Mouse (Mus musculus) small intestine, adult 2 months (tissue): ENCODE results near the gene Nip7.

Experiments used
- CTCF ChIP-seq: fragments of 200-500 bp; IDR thresholded peaks from 2 replicates; pipeline ENCODE4 v1.5.1; 2012; ENCODE audit warnings: low read depth, mild to moderate bottlenecking, control low read depth, inconsistent platforms, low read length, moderate library complexity, mixed read lengths; ENCODE audit not compliant: insufficient replicate concordance, insufficient read length; ENCODE audit errors: extremely low read depth
- POLR2A ChIP-seq: fragments of 200-500 bp; IDR thresholded peaks from 2 replicates; pipeline ENCODE4 v1.6.1; 2012; ENCODE audit warnings: low read depth, mild to moderate bottlenecking, control low read depth, inconsistent platforms, low read length, moderate library complexity

DNA sequence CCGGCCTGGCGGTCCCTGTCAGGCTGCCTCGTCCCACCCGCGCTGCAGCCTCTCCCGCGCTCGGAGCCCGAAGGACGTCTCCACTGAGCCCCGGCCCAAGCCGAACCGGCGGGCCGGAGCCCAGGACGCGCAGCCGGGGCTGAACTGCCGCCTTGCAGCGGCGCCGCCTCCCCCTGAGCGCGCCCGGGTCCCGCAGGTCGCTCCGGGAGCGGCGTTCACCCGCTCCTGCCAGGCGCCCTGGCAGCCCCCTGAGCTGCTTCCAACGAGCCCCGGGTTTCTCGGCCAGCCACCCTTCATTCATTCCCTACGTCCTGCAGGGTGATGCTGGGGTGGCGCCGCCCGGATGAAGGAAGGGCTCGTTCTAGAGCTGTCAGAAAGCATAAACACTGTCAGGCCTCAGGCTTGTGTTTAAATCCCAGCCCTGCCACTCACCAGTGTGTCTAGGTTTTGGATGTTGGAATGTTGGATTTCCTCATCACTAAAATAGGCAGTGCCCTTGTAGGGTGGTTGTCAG lies 25.0 kb upstream of the Nip7 start:
- TF ChIP-seq CTCF (no peak), POLR2A (no peak)
